Mouse (Mus musculus) liver, postnatal 0 days (tissue): ENCODE data around the gene Rab11fip4. TPM values are rescaled to one million over a fixed set of nuclear protein-coding genes. Genes with fewer than 3 reads are reported as not detected.

ENCODE experiments used
- ATAC-seq: fragments of 200-750 bp; cut with Nextera tagmentation; 2 replicates; pipeline ENCODE4 v1.8.0; 2017; ENCODE audit warnings: mild to moderate bottlenecking, moderate library complexity
- DNase-seq: peaks from one replicate; pipeline ENCODE4 v3.0.0-alpha.2; 2016
- H3K27ac ChIP-seq: fragments of 300-500 bp; sonication (generic); 2 replicates; pipeline ENCODE4 v1.5.1; 2014; ENCODE audit warnings: antibody characterized with exemption, moderate library complexity, mild to moderate bottlenecking, low read depth
- H3K27me3 ChIP-seq: fragments of 300-500 bp; sonication (generic); 2 replicates; pipeline ENCODE4 v1.6.1; 2014; ENCODE audit warnings: low read length, control low read depth, mixed read lengths; ENCODE audit not compliant: insufficient read depth
- H3K36me3 ChIP-seq: fragments of 300-500 bp; sonication (generic); replicated peaks from 2 replicates; pipeline ENCODE4 v1.6.1; 2014; ENCODE audit warnings: mild to moderate bottlenecking, control low read depth, low read length, moderate library complexity, mixed read lengths; ENCODE audit not compliant: insufficient read depth
- H3K4me1 ChIP-seq: fragments of 300-500 bp; sonication (generic); 2 replicates; pipeline ENCODE4 v1.6.1; 2014; ENCODE audit warnings: antibody characterized with exemption, mild to moderate bottlenecking, control low read depth; ENCODE audit not compliant: insufficient read depth
- H3K4me2 ChIP-seq: fragments of 300-500 bp; sonication (generic); 2 replicates; pipeline ENCODE4 v1.6.1; 2014; ENCODE audit warnings: low read depth, mild to moderate bottlenecking, low read length, moderate library complexity, mixed read lengths
- H3K4me3 ChIP-seq: fragments of 300-500 bp; sonication (generic); 2 replicates; pipeline ENCODE4 v1.5.1; 2014; ENCODE audit warnings: low read depth, low read length
- H3K9ac ChIP-seq: fragments of 300-500 bp; sonication (generic); replicated peaks from 2 replicates; pipeline ENCODE4 v1.6.1; 2014; ENCODE audit warnings: mild to moderate bottlenecking, moderate library complexity
- H3K9me3 ChIP-seq: fragments of 300-500 bp; sonication (generic); 2 replicates; pipeline ENCODE4 v1.6.1; 2016; ENCODE audit warnings: mild to moderate bottlenecking, control low read depth, low read length, mixed read lengths
- CTCF ChIP-seq: sonication (generic); IDR thresholded peaks from 2 replicates; pipeline ENCODE4 v1.5.1; 2016; ENCODE audit warnings: antibody characterized with exemption, low read depth
- EP300 ChIP-seq: IDR thresholded peaks from 2 replicates; pipeline ENCODE4 v1.6.1; 2016; ENCODE audit warnings: antibody characterized with exemption, low read depth, mild to moderate bottlenecking
- WGBS: fragments of 180-500 bp; shearing (Covaris S2); extraction: QIAGEN DNeasy Blood & Tissue Kit; methylation state at CpG from one replicate; pipeline ENCODE4 v1.1.7; 2014; ENCODE audit not compliant: insufficient replicate concordance; 5-methylcytosine and 5-hydroxymethylcytosine counted together
- polyA plus RNA-seq: library from polyadenylated mRNA; unstranded; fragments of >200 nt; fragmentation: Nextera tagmentation; extraction: Ambion mirVana; gene quantifications from 2 replicates; pipeline ENCODE4 v1.2.1, GENCODE M21; 2015

Gene Rab11fip4
- polyA plus RNA-seq, 1 experiment from 2014 or later: 1.1 TPM

GRCm38 (mm10) chr11:79570319-79570718 is 20.7 kb upstream of the Rab11fip4 start:
- Histone ChIP-seq H3K27me3 (no peaks in the 10 kb centered on the region), H3K4me2 (no peak overlapping the region), H3K9ac (no peak overlapping the region), H3K4me1 (0 out of 2 replicates have a peak, but pooled peaks cover 2% of the 10 kb centered on the region), H3K4me3 (no peak overlapping the region), H3K36me3 (peaks cover 31% of the 10 kb centered on the region), H3K27ac (no peak overlapping the region), H3K9me3 (no peaks in the 10 kb centered on the region)
- no peak for DNase-seq
- 75% methylated on average over 2 of the region's 2 CpGs for WGBS
- no peak for ATAC-seq
- TF ChIP-seq EP300: no peak
- no peak for TF ChIP-seq CTCF

DNA sequence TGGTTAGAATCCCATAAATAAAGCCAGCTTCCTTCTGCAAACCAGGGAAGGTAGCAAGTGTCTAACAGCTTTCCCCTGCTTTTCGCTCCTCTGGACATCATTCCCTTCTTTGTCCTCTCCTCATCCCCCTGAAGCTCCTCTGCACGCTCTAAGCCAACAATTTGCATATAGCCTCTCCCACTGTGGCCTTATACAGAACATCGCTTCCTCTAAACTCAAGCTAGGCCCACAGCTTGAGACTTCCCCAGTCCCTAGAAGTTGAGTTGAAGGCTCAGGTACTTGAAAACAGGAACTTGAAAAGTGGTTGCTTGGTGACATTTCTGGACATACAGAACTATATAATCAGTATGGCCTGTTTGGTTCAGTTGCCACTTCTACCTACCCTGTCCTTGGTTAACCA is 17.2 kb upstream of the Rab11fip4 start:
- no peak for ATAC-seq
- Histone ChIP-seq H3K4me2 (no peak overlapping the region), H3K4me1 (no peaks in the 10 kb centered on the region), H3K36me3 (peaks cover 23% of the 10 kb centered on the region), H3K4me3 (no peak overlapping the region), H3K9ac (no peak overlapping the region), H3K9me3 (no peaks in the 10 kb centered on the region), H3K27me3 (no peaks in the 10 kb centered on the region), H3K27ac (no peak overlapping the region)
- no peak for DNase-seq
- 56% methylated on average over 3 of the region's 3 CpGs for WGBS
- no peak for TF ChIP-seq CTCF
- no peak for TF ChIP-seq EP300

GRCm38 (mm10) chr11:79575383-79576073 is 15.5 kb upstream of the Rab11fip4 start:
- Histone ChIP-seq H3K27ac (no peak overlapping the region), H3K36me3 (peaks cover 26% of the 10 kb centered on the region), H3K9me3 (no peaks in the 10 kb centered on the region), H3K4me3 (no peak overlapping the region), H3K4me1 (no peaks in the 10 kb centered on the region), H3K9ac (no peak overlapping the region), H3K27me3 (no peaks in the 10 kb centered on the region), H3K4me2 (no peak overlapping the region)
- 86% methylated on average over 14 of the region's 14 CpGs for WGBS
- ATAC-seq: no peak
- no peak for DNase-seq
- TF ChIP-seq CTCF: no peak
- no peak for TF ChIP-seq EP300

DNA sequence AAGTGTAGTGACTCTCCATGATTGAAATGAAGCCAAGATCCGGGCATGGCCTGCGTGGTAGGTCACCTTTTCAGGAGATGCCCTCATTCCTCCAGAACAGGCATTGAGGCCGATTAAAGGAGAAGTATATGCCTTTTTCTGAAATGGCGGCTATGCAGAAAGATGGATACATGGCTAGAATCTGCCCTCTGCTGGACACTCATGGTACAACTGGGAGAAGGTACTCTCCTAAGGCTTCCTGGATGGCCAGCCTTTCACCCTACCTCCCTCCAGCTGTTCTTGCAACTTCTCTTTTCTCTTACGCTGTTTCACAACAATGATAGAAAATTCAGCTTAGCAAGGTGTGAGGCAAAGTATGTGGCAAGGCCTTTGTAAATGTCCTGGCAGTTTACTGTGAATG is 13.3 kb upstream of the Rab11fip4 start:
- Histone ChIP-seq H3K27ac (no peak overlapping the region), H3K4me2 (no peak overlapping the region), H3K9ac (no peak overlapping the region), H3K9me3 (no peaks in the 10 kb centered on the region), H3K4me3 (no peak overlapping the region), H3K27me3 (no peaks in the 10 kb centered on the region), H3K4me1 (no peaks in the 10 kb centered on the region), H3K36me3 (peaks cover 11% of the 10 kb centered on the region)
- DNase-seq: peak; percentile 84
- ATAC-seq: peak; percentile 53; the same call in 1 of the 2 replicates
- WGBS: 27% methylated on average over 5 of the region's 5 CpGs
- TF ChIP-seq EP300: no peak
- TF ChIP-seq CTCF: peak; percentile 90

DNA sequence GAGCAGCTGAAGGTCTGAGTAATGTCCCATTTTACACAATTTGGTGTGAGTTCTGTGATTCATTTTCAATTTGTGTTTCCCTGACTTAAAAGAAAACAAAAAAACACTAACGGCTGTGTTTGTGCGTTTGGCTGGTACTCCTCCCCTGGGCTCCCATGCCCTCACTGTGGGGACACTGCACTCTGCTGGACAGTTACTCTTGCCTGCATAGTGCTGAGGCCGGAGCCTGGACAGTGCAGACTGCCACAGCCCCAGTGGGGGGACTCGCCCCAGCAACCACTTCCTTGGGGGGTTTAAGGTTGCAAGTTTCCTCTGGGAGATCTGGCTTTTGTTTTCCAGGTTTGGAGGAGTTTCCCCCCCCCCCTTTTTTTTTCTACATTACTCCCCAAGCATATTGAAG is 10.4 kb upstream of the Rab11fip4 start:
- 53% methylated on average over 4 of the region's 4 CpGs for WGBS
- Histone ChIP-seq H3K27me3 (no peaks in the 10 kb centered on the region), H3K36me3 (peaks cover 10% of the 10 kb centered on the region), H3K9ac (no peak overlapping the region), H3K4me2 (no peak overlapping the region), H3K4me1 (no peaks in the 10 kb centered on the region), H3K9me3 (no peaks in the 10 kb centered on the region), H3K27ac (no peak overlapping the region), H3K4me3 (no peak overlapping the region)
- DNase-seq (no peak), ATAC-seq (peak; percentile 64)
- TF ChIP-seq CTCF: peak; percentile 54
- no peak for TF ChIP-seq EP300

DNA sequence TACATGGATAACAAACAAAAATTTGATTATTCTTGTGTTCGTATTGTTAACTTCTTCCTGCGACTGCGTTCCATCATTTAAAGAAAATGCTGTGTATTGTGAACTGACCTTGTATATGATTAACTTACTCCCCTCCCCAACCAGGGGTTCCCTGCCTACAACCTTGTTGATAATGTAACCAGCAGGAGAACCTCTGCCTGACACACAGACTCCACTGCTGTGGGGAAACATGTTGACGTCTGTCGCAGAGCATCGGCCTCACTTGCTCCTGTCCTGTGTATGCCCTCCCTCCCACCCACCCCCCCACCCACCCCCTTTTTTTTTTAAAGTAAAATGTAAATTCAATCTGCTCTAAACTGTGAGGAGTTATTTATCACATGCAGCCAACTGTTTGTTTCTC is 9.8 kb upstream of the Rab11fip4 start:
- peaks cover 10% of the 10 kb centered on the region for H3K36me3 ChIP-seq
- DNase-seq: no peak
- no peak overlapping the region for H3K9ac ChIP-seq
- no peak overlapping the region for H3K27ac ChIP-seq
- peak; percentile 83 for ATAC-seq
- H3K4me1 ChIP-seq: no peaks in the 10 kb centered on the region
- 58% methylated on average over 6 of the region's 6 CpGs for WGBS
- H3K27me3 ChIP-seq: no peaks in the 10 kb centered on the region
- H3K4me3 ChIP-seq: no peak overlapping the region
- TF ChIP-seq EP300: no peak
- no peak overlapping the region for H3K4me2 ChIP-seq
- H3K9me3 ChIP-seq: no peaks in the 10 kb centered on the region
